Mouse (Mus musculus): ENCODE measurements around the gene Pde4a. TPM values are rescaled to one million over a fixed set of nuclear protein-coding genes. Genes with fewer than 3 reads are reported as not detected.
"Not testable (repeated sequence)": the region's sequence is repeated elsewhere in the genome, so short reads cannot be mapped to it uniquely, and the experiment has no call there.

Gene Pde4a
- total RNA-seq, 2 experiments from 2014 or later: 74.0 to 85.1 TPM

GRCm38 (mm10) chr9:21211624-21212023 is 46.1 kb downstream of the Pde4a start:
- no peak for DNase-seq (ENCODE audit: extremely low spot score in 1 of 2, low spot score in 1 of 2)

GRCm38 (mm10) chr9:21213617-21214190 is 48.2 kb downstream of the Pde4a start:
- no peak for DNase-seq (ENCODE audit: extremely low spot score in 1 of 2, low spot score in 1 of 2)

GRCm38 (mm10) chr9:21216050-21216841 is 50.7 kb downstream of the Pde4a start:
- DNase-seq (ENCODE audit: extremely low spot score in 1 of 2, low spot score in 1 of 2): peak in 1 of 2 experiments; percentile 56

- DNase-seq (ENCODE audit: extremely low spot score in 1 of 2, low spot score in 1 of 2): peak in 1 of 2 experiments; percentile 33
Observed at GRCm38 (mm10) chr9:21219820-21220219, 54.3 kb downstream of the Pde4a start.

- peak; percentile 93 to 94 for DNase-seq (ENCODE audit: extremely low spot score in 1 of 2, low spot score in 1 of 2)
Observed at GRCm38 (mm10) chr9:21220490-21221382, 55.2 kb downstream of the Pde4a start.

- no peak for DNase-seq (ENCODE audit: extremely low spot score in 1 of 2, low spot score in 1 of 2)
Observed at GRCm38 (mm10) chr9:21221383-21221929, 55.9 kb downstream of the Pde4a start.

- DNase-seq (ENCODE audit: extremely low spot score in 1 of 2, low spot score in 1 of 2): not testable (repeated sequence)
Observed at GRCm38 (mm10) chr9:21223490-21223889, 58.0 kb downstream of the Pde4a start.

- no peak for DNase-seq (ENCODE audit: extremely low spot score in 1 of 2, low spot score in 1 of 2)
Observed at GRCm38 (mm10) chr9:21223906-21224305, 58.4 kb downstream of the Pde4a start.

- DNase-seq (ENCODE audit: extremely low spot score in 1 of 2, low spot score in 1 of 2): no peak
Observed at GRCm38 (mm10) chr9:21224576-21225414, 59.3 kb downstream of the Pde4a start.

- no peak for DNase-seq (ENCODE audit: extremely low spot score in 1 of 2, low spot score in 1 of 2)
Observed at GRCm38 (mm10) chr9:21225415-21225758, 59.9 kb downstream of the Pde4a start.

GRCm38 (mm10) chr9:21227342-21227741 is 61.8 kb downstream of the Pde4a start:
- DNase-seq (ENCODE audit: extremely low spot score in 1 of 2, low spot score in 1 of 2): no peak

GRCm38 (mm10) chr9:21231551-21231950 is 66.0 kb downstream of the Pde4a start:
- no peak for DNase-seq (ENCODE audit: extremely low spot score in 1 of 2, low spot score in 1 of 2)

- DNase-seq (ENCODE audit: extremely low spot score in 1 of 2, low spot score in 1 of 2): no peak
Observed at GRCm38 (mm10) chr9:21232867-21233266, 67.4 kb downstream of the Pde4a start.

GRCm38 (mm10) chr9:21233366-21233765 is 67.9 kb downstream of the Pde4a start:
- DNase-seq (ENCODE audit: extremely low spot score in 1 of 2, low spot score in 1 of 2): no peak

GRCm38 (mm10) chr9:21233805-21234204 is 68.3 kb downstream of the Pde4a start:
- DNase-seq (ENCODE audit: extremely low spot score in 1 of 2, low spot score in 1 of 2): no peak

- DNase-seq (ENCODE audit: extremely low spot score in 1 of 2, low spot score in 1 of 2): no peak
Observed at GRCm38 (mm10) chr9:21235341-21235740, 69.8 kb downstream of the Pde4a start.

- DNase-seq (ENCODE audit: extremely low spot score in 1 of 2, low spot score in 1 of 2): no peak
Observed at GRCm38 (mm10) chr9:21236991-21237367, 71.5 kb downstream of the Pde4a start.

- DNase-seq (ENCODE audit: extremely low spot score in 1 of 2, low spot score in 1 of 2): no peak
Observed at GRCm38 (mm10) chr9:21237368-21238003, 72.0 kb downstream of the Pde4a start.

- DNase-seq (ENCODE audit: extremely low spot score in 1 of 2, low spot score in 1 of 2): peak in 1 of 2 experiments; percentile 29
Observed at GRCm38 (mm10) chr9:21238004-21238732, 72.7 kb downstream of the Pde4a start.
